Mouse (Mus musculus) heart, adult 8-10 months (tissue): ENCODE measurements around the gene Slc38a7. TPM values are rescaled to one million over a fixed set of nuclear protein-coding genes. Genes with fewer than 3 reads are reported as not detected.
"Not testable (repeated sequence)": the region's sequence is repeated elsewhere in the genome, so short reads cannot be mapped to it uniquely, and the experiment has no call there.

Source experiments
- DNase-seq: peaks from one replicate; pipeline ENCODE4 v3.0.0; 2022; ENCODE audit warnings: low spot score
- total RNA-seq, 4 experiments: library from RNA; stranded (reverse); gene quantifications; 2 replicates each; pipeline ENCODE4 v1.2.4; 2022

Gene Slc38a7
- total RNA-seq, 4 experiments from 2014 or later: 11.2 to 13.5 (median 12.4) TPM

DNA sequence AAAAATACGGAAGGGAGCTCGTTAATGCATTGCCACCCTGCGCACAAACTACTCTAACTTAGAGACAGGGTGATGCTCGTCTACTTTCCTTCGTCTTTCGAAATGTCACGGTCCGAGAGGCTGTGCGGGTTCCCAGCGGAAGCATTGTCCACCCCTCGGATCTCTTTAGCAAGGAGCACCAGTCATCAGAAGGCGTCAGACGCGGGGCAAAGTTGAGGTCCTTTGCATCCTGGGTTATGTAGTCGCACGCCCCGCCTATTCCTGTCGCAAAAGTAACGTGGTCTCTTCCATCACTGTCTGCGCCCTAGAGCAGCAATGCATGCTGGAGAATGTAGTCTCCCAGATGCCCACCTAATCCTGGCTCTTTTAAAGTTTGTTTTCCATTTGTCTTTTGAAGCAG, 45.5 kb downstream of the Slc38a7 start:
- peak; percentile 94 for DNase-seq

DNA sequence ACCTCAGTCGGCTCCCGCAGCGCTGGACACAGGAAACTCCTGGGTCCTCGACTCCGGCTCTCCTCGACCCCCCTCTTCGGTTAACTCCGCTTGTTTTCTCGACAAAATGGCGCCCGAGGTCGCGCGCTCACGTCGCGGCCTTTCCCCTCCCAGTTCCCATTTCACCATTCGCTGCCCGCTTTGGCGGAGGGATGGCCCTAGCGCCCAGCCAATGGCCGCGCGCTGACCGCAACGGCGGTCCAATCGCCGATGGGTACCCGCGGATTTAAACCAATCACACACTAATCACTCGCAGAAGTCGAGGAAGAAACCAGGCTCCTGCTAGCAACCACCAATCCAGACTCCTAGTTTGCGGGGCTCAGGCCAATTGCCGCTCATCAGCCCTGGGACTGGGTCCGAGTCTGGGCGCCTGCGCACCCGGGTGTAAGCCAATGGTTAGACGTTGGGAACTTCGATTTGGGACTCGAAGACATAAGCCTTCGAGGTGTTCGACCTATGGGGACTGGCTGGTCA, 46.0 kb downstream of the Slc38a7 start, which contains the start of gene Cnot1:
Gene Cnot1 (minus strand): TSS at position 134 of the 513 bp plus-strand sequence.
- peak; percentile 98 for DNase-seq

DNA sequence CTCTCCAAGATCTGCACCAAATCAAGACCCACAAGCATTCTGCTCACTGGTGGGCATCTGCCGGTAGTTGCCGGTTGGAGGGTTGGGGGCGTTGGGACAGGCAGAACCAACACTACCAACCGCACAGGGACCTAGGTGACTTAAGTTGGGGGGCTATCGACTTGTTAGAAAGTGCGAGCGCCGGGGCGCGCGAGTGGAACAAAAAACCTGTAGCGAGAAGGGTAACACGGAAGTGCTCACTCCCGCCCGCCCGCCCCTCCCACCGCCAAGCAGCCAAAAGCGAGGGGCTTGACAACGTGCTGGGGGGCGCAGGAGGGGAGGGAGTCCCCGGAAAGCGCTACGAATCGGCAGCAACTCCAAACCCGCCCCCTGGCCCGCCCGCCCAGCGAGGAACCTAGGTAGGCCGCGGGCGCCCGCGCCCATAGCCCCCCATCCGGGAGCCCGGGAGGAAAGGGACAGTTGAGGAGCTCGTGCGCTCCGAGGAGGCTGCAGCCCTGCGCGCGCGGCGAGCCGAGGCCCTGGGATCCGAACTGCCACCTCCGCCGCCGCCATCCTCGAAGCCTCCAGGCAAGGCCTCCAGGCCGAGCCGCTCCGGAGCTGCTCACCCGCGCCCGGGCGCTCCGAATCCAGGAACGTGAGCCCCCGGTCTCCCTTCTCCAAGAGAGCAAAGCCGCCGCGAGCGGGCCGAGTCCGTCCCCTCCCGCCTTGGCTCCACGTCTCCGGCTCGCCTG, 46.7 kb downstream of the Slc38a7 start:
- no peak for DNase-seq

DNA sequence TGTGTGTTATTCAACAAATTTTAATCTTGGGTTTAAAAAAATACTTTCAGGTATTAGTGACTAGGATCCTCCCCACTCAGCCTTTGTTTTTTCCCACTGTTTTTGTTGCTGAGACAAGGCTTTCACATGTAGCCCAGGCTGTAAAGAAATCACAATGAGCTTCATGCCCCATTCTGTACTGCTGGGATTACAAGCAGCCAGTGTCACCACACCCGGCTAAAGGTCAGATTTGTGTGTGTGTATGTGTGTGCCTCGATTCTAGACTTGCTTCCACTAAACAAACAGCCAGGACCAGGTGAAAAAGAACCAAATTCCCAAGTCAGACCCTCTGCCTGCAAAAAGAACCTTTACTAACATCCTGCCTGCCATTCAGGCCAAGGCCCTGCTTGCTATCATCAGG, 47.9 kb downstream of the Slc38a7 start:
- DNase-seq: no peak

DNA sequence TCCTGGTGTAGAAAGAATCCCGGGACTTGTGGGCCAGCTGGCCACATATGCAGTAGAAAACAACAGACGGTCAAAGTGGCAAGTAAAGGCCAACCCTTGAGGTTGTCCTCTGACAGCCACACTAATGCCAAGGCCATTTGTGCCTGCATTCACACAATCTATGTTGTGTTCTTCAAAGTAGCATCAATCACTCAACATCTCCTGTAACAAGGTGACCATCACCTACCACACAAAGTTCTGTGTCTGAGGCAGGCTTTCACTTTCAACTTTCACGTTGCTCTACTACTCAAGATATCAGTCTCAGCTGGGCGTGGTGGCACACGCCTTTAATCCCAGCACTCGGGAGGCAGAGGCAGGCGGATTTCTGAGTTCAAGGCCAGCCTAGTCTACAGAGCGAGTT, 51.1 kb downstream of the Slc38a7 start:
- DNase-seq: no peak

GRCm38 (mm10) chr8:95801476-95802064, 51.8 kb downstream of the Slc38a7 start:
- DNase-seq: no peak

GRCm38 (mm10) chr8:95800353-95800752, 53.0 kb downstream of the Slc38a7 start:
- DNase-seq: no peak

DNA sequence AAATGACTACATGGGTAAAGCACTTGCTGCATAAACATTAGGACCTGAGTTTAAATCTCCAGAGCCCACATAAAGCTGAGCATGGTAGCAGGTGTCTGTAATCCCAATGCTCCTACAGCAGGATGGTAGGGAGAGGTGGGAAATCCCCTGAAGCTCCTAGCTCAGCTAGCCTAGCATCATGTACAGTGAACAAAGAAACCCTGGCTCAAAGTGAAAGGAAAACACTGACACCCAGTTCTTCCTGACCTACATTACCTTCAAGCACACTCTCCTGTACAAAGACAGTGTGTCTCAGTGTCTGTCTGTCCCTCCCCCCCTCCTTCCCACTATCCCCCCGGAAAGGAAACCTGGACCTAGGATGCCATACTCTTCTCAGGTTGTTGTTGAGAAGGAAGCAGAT, 53.4 kb downstream of the Slc38a7 start:
- no peak for DNase-seq

- no peak for DNase-seq
Observed at GRCm38 (mm10) chr8:95799117-95799516, 54.2 kb downstream of the Slc38a7 start.

- DNase-seq: not testable (repeated sequence)
Observed at GRCm38 (mm10) chr8:95795333-95796061, 57.8 kb downstream of the Slc38a7 start.

Other genes with a start within 250 kb of the Slc38a7 start
- 1 to 10 TPM in 3 of 4 experiments, under 1 TPM in 1; 0.71 to 1.9 (median 1.3) TPM for gene Gins3, start 220.1 kb downstream of the Slc38a7 start, total RNA-seq
- gene Ndrg4, start 176.6 kb downstream of the Slc38a7 start, total RNA-seq: 100 to 1,000 TPM; 116 to 156 (median 143) TPM
- gene Setd6, start 137.7 kb downstream of the Slc38a7 start, total RNA-seq: 10 to 100 TPM; 12.6 to 15.3 (median 14.0) TPM
- gene Cnot1, start 46.1 kb downstream of the Slc38a7 start, total RNA-seq: 100 to 1,000 TPM in 2 of 4 experiments, 10 to 100 TPM in 2; 92.8 to 123 (median 107) TPM
- 100 to 1,000 TPM in 1 of 4 experiments, 10 to 100 TPM in 3; 63.8 to 106 (median 80.1) TPM for gene Sap18b, start 28.2 kb downstream of the Slc38a7 start, total RNA-seq
- gene Got2, start 35.0 kb upstream of the Slc38a7 start, total RNA-seq: 100 to 1,000 TPM; 775 to 831 (median 786) TPM